Mouse (Mus musculus): Measurements from ENCODE around the gene Rabl2. TPM values are rescaled to one million over a fixed set of nuclear protein-coding genes. Genes with fewer than 3 reads are reported as not detected.

The Rabl2 gene
- polyA plus RNA-seq, 1 experiment from 2014 or later = 7.5 TPM

DNA sequence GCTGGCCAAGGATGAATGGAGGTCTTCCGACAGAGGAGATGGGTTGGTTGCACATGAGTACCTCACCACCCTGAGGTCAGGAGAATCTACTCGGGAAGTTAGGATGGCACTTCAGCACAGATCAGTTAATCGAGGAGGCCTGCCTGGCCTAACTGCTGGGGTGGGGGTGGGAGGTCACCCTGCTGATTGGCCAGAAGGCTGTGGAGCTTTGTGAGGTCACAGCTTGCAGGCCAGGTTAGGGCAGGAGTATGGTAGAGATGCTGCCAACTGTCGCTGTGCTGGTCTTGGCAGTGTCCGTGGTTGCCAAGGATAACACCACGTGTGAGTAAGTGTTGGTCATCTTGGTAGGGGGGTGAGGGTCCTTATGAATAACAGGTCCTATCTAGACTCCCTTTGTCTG, 23.6 kb downstream of the Rabl2 start, which contains the start of gene Acr:
TSS of gene Acr (plus strand) at position 213 of the 400 bp plus-strand sequence.
- no peaks in the 10 kb centered on the region for H3K36me3 ChIP-seq (ENCODE audit: inconsistent target)

DNA sequence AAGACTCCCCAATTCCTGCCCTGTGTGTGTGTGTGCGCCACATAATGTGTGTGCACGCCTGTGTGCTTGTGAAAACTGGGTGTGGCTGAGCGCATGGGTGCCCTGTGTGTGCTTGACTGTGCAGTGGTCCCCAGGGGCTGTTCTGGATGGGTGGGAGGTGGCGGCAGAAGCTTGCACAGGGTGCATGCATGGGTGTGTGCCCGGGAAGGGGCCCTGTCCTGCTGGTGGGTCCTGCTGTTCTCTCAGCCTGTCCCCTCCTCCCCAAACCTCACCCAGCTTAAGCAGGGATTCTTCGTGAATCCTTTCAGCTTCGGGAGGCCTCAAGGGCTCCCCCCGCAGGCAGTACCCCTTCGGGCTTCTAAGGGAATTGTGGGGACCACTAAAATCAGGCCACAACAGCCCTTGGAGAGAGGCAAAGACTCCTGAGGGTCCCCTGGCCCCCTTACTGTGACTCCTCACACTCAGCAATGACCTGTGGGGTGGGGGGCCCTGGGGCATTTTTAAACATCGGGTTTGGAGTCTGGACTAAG, 32.5 kb downstream of the Rabl2 start:
- Histone ChIP-seq H3K36me3 (ENCODE audit: inconsistent target) (no peaks in the 10 kb centered on the region), H3K79me2 (ENCODE audit: inconsistent target) (no peaks in the 10 kb centered on the region), H3K27ac (no peak overlapping the region), H3K4me3 (ENCODE audit: inconsistent target) (no peak overlapping the region)
- WGBS (ENCODE audit: missing documents) = 91% methylated on average over 10 of the region's 10 CpGs

More for the DNA sequence above, 23.6 kb downstream of the Rabl2 start, which contains the start of gene Acr:
- no peak within 1 kb of the TSS for H3K4me3 ChIP-seq (ENCODE audit: inconsistent target)
- H3K27ac ChIP-seq = no peak within 1 kb of the TSS
- no peaks in the 10 kb centered on the region for H3K79me2 ChIP-seq (ENCODE audit: inconsistent target)
- WGBS (ENCODE audit: missing documents) = 91% methylated on average over 6 of the region's 6 CpGs

DNA sequence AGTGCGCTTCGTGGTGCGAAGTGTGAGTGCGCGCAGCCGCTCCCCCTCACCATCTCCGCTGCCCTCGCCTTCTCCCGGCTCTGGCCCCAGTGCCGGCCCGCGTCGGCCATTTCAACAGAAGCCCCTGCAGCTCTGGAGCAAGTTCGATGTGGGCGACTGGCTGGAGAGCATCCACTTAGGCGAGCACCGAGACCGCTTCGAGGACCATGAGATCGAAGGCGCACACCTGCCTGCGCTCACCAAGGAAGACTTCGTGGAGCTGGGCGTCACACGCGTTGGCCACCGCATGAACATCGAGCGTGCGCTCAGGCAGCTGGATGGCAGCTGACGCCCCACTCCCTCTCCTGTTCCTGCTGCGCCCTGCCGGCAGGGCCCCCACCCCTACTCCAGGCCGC, 33.7 kb downstream of the Rabl2 start:
- H3K4me3 ChIP-seq (ENCODE audit: inconsistent target) = no peak overlapping the region

DNA sequence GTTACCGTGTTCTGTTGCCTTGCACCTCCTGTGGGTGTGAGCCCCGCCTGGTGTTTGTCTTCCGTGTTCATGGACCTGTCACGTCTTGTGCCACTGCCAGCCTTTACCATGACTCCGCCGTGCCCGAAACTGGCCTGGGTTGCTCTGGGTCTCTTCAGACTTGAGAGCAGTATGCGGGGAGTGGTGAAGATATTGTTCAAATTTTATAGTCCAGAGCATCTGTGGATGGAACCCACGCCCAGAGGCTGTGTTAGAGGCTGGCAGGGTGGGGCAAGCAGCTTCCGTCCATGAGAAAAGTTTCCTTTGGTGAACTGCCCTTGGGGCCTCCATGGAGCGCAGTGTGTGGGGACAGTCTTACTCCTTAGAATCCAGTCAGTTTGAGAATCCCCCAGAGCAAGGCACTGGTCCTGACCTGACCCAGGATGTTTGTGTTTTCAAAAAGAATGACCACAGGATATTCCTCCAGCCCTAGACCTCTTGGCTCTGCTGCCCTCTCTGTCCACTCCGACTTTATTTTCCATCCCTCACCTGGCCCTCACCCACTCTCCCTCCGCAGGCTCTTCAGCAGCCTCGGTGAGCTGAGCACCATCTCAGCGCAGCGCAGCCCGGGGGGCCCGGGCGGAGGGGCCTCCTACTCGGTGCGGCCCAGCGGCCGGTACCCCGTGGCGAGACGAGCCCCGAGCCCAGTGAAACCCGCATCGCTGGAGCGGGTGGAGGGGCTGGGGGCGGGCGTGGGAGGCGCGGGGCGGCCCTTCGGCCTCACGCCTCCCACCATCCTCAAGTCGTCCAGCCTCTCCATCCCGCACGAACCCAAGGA, 34.3 kb downstream of the Rabl2 start:
- 91% methylated on average over 24 of the region's 40 CpGs for WGBS (ENCODE audit: missing documents)
- Histone ChIP-seq H3K36me3 (ENCODE audit: inconsistent target) (no peaks in the 10 kb centered on the region), H3K4me3 (ENCODE audit: inconsistent target) (no peak overlapping the region), H3K79me2 (ENCODE audit: inconsistent target) (no peaks in the 10 kb centered on the region), H3K27ac (no peak overlapping the region)

More for the DNA sequence above, 33.7 kb downstream of the Rabl2 start:
- Histone ChIP-seq H3K27ac (no peak overlapping the region), H3K79me2 (ENCODE audit: inconsistent target) (no peaks in the 10 kb centered on the region), H3K36me3 (ENCODE audit: inconsistent target) (no peaks in the 10 kb centered on the region)
- WGBS (ENCODE audit: missing documents) = 91% methylated on average over 34 of the region's 34 CpGs

- Histone ChIP-seq H3K79me2 (ENCODE audit: inconsistent target) (no peaks in the 10 kb centered on the region), H3K4me3 (ENCODE audit: inconsistent target) (no peak overlapping the region), H3K27ac (no peak overlapping the region), H3K36me3 (ENCODE audit: inconsistent target) (no peaks in the 10 kb centered on the region)
- 93% methylated on average over 22 of the region's 23 CpGs for WGBS (ENCODE audit: missing documents)
These were observed 35.1 kb downstream of the Rabl2 start for GRCm38 (mm10) chr15:89556401-89557178.

DNA sequence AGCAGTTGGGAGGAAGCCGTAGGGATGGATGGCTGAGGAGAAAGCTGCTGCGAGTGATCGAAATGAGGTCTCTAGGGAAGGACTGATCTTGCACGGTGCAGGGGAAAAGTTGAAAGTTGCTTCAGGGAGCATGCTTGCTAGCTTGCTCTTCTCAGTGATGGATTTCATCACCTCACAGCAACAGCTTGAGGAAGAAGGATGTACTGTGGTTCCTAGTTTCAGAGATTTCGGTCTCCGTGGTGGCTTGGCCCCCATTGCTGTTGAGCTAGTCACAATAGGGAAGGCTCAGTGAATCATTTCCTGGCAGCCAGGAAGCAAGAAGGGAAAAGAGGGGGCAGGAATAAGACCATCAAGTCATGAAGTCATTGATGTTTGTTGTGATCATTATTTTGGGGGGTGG, 36.1 kb downstream of the Rabl2 start:
- WGBS (ENCODE audit: missing documents) = 55% methylated on average over 6 of the region's 6 CpGs
- Histone ChIP-seq H3K4me3 (ENCODE audit: inconsistent target) (no peak overlapping the region), H3K27ac (no peak overlapping the region), H3K36me3 (ENCODE audit: inconsistent target) (no peaks in the 10 kb centered on the region), H3K79me2 (ENCODE audit: inconsistent target) (no peaks in the 10 kb centered on the region)

DNA sequence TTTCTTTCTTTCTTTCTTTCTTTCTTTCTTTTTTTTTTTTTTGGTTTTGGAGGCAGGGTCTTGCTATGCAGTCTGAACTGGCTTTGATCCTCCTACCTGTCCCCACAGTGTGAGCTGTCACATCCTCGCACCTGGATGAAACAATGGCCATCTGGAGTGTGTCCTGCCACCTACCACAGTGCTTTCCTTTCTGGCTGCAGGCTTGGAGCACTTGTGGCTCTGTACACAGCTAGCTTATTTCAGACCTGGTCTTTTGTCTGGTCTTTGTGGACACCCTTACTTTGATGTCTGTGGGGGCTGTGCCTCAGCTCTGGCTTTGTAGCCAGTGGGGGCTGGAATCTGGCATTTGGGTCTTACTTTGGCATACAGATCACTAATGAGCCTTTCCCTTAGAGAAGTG, 40.0 kb downstream of the Rabl2 start:
- H3K4me3 ChIP-seq (ENCODE audit: inconsistent target) = no peak overlapping the region
- H3K27ac ChIP-seq = no peak overlapping the region
- 85% methylated on average over 1 of the region's 1 CpGs for WGBS (ENCODE audit: missing documents)
- no peaks in the 10 kb centered on the region for H3K79me2 ChIP-seq (ENCODE audit: inconsistent target)
- H3K36me3 ChIP-seq (ENCODE audit: inconsistent target) = no peaks in the 10 kb centered on the region

- H3K79me2 ChIP-seq (ENCODE audit: inconsistent target) = no peaks in the 10 kb centered on the region
- H3K4me3 ChIP-seq (ENCODE audit: inconsistent target) = no peak overlapping the region
- H3K36me3 ChIP-seq (ENCODE audit: inconsistent target) = no peaks in the 10 kb centered on the region
- WGBS (ENCODE audit: missing documents) = 96% methylated on average over 8 of the region's 8 CpGs
- H3K27ac ChIP-seq = no peak overlapping the region
These were observed 41.2 kb downstream of the Rabl2 start for GRCm38 (mm10) chr15:89550506-89550905.

DNA sequence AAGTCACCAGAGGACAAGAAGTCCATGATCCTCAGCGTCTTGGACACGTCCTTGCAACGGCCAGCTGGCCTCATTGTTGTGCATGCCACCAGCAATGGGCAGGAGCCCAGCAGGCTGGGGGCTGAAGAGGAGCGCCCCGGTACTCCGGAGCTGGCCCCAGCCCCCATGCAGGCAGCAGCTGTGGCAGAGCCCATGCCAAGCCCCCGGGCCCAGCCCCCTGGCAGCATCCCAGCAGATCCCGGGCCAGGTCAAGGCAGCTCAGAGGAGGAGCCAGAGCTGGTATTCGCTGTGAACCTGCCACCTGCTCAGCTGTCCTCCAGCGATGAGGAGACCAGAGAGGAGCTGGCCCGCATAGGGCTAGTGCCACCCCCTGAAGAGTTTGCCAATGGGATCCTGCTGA, 42.9 kb downstream of the Rabl2 start:
- no peaks in the 10 kb centered on the region for H3K36me3 ChIP-seq (ENCODE audit: inconsistent target)

DNA sequence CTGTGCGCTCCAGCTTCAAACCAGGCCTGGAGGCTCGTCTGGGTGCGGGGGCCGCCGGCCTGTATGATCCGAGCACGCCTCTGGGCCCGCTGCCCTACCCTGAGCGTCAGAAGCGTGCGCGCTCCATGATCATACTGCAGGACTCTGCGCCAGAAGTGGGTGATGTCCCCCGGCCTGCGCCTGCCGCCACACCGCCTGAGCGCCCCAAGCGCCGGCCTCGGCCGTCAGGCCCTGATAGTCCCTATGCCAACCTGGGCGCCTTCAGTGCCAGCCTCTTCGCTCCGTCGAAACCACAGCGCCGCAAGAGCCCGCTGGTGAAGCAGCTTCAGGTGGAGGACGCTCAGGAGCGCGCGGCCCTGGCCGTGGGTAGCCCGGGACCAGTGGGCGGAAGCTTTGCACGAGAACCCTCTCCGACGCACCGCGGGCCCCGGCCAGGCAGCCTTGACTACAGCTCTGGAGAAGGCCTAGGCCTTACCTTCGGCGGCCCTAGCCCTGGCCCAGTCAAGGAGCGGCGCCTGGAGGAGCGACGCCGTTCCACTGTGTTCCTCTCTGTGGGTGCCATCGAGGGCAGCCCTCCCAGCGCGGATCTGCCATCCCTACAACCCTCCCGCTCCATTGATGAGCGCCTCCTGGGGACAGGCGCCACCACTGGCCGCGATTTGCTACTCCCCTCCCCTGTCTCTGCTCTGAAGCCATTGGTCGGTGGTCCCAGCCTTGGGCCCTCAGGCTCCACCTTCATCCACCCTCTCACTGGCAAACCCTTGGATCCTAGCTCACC, 43.7 kb downstream of the Rabl2 start:
- H3K27ac ChIP-seq = no peak overlapping the region
- WGBS (ENCODE audit: missing documents) = 94% methylated on average over 32 of the region's 58 CpGs
- no peaks in the 10 kb centered on the region for H3K79me2 ChIP-seq (ENCODE audit: inconsistent target)
- no peaks in the 10 kb centered on the region for H3K36me3 ChIP-seq (ENCODE audit: inconsistent target)
- H3K4me3 ChIP-seq (ENCODE audit: inconsistent target) = no peak overlapping the region

More for the DNA sequence above, 42.9 kb downstream of the Rabl2 start:
- Histone ChIP-seq H3K4me3 (ENCODE audit: inconsistent target) (no peak overlapping the region), H3K27ac (no peak overlapping the region), H3K79me2 (ENCODE audit: inconsistent target) (no peaks in the 10 kb centered on the region)
- 91% methylated on average over 11 of the region's 11 CpGs for WGBS (ENCODE audit: missing documents)

GRCm38 (mm10) chr15:89547321-89547720, 44.4 kb downstream of the Rabl2 start:
- WGBS (ENCODE audit: missing documents) = 89% methylated on average over 2 of the region's 8 CpGs
- Histone ChIP-seq H3K27ac (no peak overlapping the region), H3K79me2 (ENCODE audit: inconsistent target) (no peaks in the 10 kb centered on the region), H3K4me3 (ENCODE audit: inconsistent target) (no peak overlapping the region), H3K36me3 (ENCODE audit: inconsistent target) (no peaks in the 10 kb centered on the region)

DNA sequence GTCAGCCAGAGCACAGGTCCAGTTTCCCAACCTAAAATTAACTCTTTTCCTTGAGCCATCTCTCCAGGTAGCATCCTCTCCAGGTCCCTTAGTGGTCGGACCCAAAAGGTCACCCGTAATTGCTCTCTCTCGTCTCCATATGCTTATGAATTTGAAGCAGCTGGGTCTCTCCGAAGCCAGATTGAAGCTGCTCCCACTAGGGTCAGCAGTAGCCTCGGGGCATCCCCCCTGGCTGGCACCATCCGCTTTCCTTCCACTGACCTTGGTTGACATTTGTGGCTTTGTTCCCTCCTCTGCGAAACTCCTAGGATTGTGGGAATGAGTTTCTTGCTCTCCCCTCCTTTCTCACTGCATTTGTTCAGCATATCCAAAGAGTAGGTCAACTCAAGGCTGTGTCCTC, 47.6 kb downstream of the Rabl2 start:
- no peaks in the 10 kb centered on the region for H3K79me2 ChIP-seq (ENCODE audit: inconsistent target)
- H3K4me3 ChIP-seq (ENCODE audit: inconsistent target) = no peak overlapping the region
- H3K36me3 ChIP-seq (ENCODE audit: inconsistent target) = no peaks in the 10 kb centered on the region
- WGBS (ENCODE audit: missing documents) = 95% methylated on average over 7 of the region's 7 CpGs
- H3K27ac ChIP-seq = no peak overlapping the region

DNA sequence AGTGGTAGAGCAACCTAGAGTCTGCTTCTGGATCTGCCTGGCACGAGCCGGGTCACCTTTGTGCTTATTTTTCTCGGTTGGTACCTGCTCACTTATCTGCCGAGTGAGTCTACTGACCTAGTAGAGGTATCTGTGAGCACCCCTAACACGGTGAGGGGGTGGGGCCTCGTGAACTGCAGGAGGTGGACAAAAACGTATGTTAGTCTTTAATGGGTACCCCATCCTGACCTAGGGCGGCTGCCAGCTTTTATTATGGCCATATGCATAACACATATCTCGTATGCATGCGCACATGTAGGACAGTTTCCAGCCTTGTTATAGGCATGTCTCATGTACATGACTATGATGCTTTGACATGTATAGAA, 57.9 kb downstream of the Rabl2 start:
- H3K36me3 ChIP-seq (ENCODE audit: inconsistent target) = no peaks in the 10 kb centered on the region
- no peak overlapping the region for H3K4me3 ChIP-seq (ENCODE audit: inconsistent target)
- H3K79me2 ChIP-seq (ENCODE audit: inconsistent target) = no peaks in the 10 kb centered on the region
- 94% methylated on average over 10 of the region's 10 CpGs for WGBS (ENCODE audit: missing documents)
- H3K27ac ChIP-seq = no peak overlapping the region
